Mouse (Mus musculus) erythroblast, embryonic 14.5 days (primary cell): ENCODE results near the gene Blzf1.

Source experiments
- GATA1 ChIP-seq: IDR thresholded peaks from 2 replicates; pipeline ENCODE4 v1.6.1; 2012; ENCODE audit warnings: low read length, inconsistent platforms, mixed read lengths
- TAL1 ChIP-seq: IDR thresholded peaks from 3 replicates; pipeline ENCODE4 v1.6.1; 2012; ENCODE audit warnings: low read length, inconsistent platforms, mixed read lengths

- TF ChIP-seq TAL1 (no peak), GATA1 (no peak)
Measured at GRCm38 (mm10) chr1:164322987-164323650, 15.8 kb upstream of the Blzf1 start.
